Mouse (Mus musculus) spleen, postnatal 10 days (tissue): ENCODE measurements around the gene Vash2.
A peak's percentile ranks its signal among the peaks of the same experiment; 100 is the strongest.
"Not testable (repeated sequence)": the region's sequence is repeated elsewhere in the genome, so short reads cannot be mapped to it uniquely, and the experiment has no call there.

ENCODE experiments used
- DNase-seq, 2 experiments: peaks; one replicate each; pipeline ENCODE4 v3.0.0; 2021 to 2022; ENCODE audit warnings: low spot score in 2 of 2

Vash2 gene

DNA sequence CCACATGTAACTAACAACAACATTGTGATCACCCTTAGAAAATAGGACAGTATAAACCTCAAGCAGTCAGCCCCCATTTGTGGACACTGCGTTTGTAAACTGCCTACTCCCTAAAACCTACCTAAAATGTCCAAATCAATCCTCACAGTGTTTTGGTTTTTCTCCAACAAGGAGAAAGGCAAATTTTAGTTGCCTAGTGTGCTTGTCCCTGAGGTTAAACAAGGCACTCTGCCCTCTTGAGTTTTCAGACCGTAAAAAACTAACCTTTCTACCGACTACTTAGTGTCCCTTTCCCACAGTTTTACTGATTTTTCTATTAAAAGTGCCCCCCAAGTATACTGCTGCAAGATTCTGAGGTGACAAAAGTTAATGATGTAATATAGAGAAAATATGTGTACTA lies 51.8 kb downstream of the Vash2 start:
- no peak for DNase-seq

- DNase-seq, result not testable (repeated sequence)
Measured at GRCm38 (mm10) chr1:190924812-190925211, 54.3 kb downstream of the Vash2 start, which contains the start of gene Angel2. Angel2 (plus strand) TSS chr1:190925112.

DNA sequence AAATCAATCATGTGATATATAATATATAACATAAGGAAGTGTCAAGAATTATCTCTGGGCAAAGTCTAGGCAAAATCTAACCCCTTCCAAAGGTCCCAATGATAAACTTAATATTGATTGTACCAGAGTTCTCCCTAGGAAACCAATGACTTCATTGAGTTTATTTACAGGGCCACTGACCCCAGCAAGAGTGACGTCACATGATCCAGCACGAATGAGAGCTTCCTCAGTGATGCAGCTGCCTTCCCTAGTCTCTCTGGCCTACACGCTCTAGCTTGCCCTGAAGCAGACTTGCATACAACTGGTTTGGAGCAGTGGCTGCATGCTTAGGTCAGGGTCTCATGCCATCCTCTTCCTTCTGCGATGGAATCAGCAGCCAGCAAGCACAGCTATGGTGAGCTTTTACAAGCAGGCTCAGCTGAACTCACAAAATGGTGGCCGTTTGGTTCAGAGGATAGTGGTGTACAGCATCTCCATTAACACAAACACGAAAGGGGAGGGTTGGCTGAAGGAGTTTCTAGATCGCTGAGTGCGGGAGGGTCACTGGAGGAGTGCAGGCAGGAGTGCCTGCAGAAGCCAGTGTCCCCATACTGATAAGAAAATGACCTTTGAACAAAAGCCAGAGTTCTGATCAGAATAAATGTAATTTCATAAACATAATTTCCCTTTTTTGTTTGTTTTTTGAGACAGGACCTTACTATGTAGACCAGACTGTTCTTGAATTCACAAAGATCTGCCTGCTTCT lies 59.2 kb downstream of the Vash2 start:
- DNase-seq, result no peak

GRCm38 (mm10) chr1:190918938-190919337 lies 60.2 kb downstream of the Vash2 start:
- DNase-seq, result no peak

DNA sequence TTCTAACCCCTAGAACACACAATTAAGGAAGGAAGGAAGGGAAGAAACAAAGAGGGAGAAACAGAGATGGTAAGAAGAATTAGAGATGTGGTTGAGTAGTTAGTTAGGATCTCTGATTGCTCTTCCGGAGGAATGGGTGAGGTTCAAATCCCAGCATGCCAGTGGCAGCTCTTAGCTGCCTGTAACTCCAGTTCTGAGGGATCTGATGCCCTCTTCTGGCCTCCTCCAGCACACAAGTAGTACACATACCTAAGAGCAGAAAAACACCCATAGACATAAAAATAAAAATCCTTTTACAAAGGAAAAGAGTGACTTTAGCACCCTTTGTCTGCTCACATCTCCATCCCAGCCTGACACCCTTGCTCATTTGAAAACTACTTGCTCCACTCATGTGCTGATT lies 66.5 kb downstream of the Vash2 start:
- no peak for DNase-seq

GRCm38 (mm10) chr1:190911415-190912123 lies 67.5 kb downstream of the Vash2 start, which contains the start of gene Rps6kc1:
Rps6kc1 (minus strand) TSS chr1:190911770.
- DNase-seq, result peak; percentile 50 to 79

DNA sequence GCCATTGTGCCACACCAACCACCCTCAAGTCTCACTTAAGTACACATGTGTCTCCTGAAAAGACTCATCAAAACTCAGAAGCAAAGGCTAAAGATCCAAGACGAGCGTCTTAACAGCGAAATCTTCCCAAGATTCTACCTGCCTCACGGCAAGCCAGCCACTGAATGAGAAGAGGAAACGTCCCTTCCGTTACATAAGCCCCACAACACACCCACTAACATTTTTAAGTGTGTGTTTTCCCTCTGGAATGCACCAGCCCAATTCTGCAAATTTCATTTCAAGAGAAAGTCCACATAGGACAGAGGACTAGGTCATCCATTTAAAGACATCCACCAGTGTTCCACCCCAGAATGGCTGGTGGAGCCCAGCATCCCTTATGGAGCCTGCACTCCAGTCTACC lies 68.3 kb downstream of the Vash2 start:
- DNase-seq, result no peak

- no peak for DNase-seq
Measured at GRCm38 (mm10) chr1:190904714-190905113, 74.4 kb downstream of the Vash2 start.

GRCm38 (mm10) chr1:190904136-190904535 lies 75.0 kb downstream of the Vash2 start:
- no peak for DNase-seq

DNA sequence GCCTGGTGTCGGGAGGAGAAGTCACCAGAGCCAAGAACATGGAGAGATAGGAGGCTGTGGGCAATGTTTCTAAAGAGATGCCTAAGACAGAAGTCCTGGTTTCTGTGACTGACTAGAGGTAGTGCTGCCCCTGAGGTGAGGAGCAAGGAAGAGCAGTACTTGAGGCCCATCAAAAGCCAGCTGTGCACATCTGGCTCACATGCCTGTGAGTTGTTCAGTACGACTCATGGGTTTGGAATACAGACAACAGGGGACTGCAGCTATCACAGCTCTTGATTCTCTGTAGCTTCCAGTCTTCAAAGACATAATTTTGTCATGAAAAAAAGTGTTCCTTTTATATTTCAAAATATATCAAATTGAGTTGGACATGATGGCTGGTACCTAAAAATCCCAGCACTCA lies 78.0 kb downstream of the Vash2 start:
- no peak for DNase-seq

DNA sequence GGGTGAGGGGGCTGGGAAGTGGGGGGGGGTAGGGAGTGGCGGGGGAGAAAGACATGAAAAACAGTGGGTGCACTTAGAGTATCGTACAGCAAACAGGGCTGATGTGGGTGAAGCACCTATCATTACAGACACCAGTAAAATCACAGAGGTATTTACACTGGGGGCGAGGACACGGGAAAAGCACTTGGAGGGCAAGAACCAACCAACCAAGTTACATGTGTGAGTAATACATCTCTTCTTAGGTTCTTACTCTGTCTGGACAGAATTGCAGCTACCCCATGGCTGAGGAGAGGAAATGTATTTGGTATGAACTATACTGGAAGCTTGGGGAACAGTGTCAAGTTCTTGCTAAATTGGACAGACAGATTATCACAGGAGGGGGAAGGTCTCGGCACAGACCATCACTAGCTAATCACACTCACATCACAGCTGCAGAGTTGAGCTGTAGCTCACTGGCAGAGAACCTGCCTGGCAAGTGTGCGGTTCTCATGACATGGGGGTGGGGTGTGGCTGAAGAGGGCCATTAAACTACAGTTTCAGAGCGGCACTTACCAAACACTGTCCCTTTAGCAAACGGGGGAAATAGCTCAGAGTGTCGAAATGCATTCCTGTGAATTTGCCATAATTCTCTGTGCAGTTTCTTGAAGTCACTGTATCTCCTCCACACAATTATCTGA lies 80.1 kb downstream of the Vash2 start:
- no peak for DNase-seq

DNA sequence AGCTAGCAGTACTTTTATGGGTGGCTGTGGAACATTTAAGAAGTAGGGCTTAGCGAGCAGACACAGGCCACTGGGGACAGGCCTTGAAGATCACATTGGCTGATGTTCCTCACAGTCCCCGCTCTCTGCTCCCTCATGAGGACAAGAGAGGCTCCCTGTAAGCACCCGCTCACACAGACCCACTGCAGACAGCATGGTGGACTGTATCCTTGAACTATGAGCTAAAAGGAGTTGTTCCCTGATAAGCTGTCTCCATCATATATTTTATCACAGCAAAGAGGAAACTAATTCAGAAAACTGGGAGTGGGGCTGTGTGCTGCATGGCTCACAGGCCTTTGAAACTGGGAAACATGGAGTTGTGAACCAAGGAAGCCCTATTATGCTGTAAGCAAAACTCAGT lies 80.9 kb downstream of the Vash2 start:
- DNase-seq, result no peak
